Mouse (Mus musculus) fat pad, adult 2 months (tissue): ENCODE results near the gene Cyp1a1.

Source experiments
- DNase-seq: peaks from one replicate; pipeline ENCODE4 v3.0.0-alpha.2; 2011; ENCODE audit warnings: low read depth, low spot score; ENCODE audit errors: extremely low read depth

Cyp1a1 gene

DNA sequence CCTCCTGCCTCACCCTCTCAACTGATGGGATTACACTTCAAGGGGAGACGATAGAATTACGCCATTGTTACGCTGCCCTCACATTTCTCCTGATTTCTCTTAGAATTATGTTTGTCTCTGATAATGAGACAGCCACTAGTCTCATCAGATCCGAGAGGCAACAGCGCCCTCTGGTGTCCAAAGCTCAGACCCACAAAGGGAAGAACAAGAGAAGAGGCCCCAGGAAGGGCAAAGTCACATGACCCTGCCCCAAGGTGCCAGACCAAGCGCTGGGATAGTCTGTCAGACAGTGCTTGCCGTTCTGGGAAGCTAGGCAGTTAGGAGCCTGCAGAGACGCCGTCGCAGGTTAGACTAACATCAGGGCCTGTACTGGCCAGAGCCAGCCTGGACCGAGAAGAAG is 32.0 kb upstream of the Cyp1a1 start:
- no peak for DNase-seq

DNA sequence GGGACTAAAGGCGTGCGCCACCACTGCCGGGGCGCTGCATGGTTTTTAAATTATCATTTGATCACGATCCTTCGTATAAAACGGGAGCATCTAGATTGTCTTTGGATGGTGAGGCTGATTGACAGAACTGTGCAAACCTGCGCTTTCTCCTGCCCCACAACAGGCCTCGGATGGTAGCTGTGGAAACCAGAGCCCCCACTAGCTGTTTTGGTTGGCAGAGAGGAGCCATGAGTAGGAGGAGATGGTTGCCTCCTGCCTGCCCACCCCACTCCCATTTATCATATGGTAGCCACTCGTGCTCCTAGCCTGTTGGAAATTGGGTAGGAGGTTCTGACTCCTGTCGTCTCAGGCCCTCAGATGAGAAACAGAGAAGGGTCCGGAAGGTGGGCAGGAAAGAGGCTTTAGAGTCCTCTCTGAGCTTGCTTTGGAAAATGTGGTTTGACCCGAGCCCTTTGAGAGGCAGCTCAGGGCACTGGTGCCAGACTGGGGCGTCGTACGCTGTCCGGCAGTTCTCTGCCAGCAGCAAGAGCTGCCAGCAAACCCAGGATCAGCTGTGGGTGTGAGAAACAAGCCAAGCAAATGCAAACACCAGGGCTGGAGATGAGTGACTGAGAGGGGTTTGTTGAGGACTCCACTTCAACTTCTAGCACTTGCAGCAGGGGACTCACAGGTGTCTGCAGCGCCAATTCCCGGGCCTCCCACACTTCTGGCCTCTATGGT is 30.9 kb upstream of the Cyp1a1 start:
- no peak for DNase-seq

DNA sequence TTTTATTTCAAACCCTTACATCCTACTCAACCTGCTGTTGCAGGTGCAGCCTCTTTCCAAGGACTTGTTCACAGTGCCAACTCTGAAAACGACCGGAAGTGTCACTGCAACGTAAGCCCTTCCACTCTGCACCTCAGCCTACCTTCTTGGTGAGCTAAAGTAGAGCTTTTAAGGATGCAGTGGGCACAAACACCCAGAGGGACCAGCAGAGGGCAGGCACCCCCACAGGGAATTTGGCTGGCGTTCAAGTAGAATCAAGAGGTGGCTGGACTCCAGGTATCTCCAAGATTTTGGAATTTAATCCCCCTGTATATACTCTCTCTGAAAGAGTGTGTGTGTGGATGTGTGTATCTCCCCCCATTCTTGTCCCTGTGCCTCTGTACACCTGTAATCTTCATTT is 29.9 kb upstream of the Cyp1a1 start:
- no peak for DNase-seq

GRCm38 (mm10) chr9:57658970-57659369 is 28.8 kb upstream of the Cyp1a1 start:
- DNase-seq: no peak

GRCm38 (mm10) chr9:57659774-57660173 is 28.0 kb upstream of the Cyp1a1 start:
- no peak for DNase-seq

DNA sequence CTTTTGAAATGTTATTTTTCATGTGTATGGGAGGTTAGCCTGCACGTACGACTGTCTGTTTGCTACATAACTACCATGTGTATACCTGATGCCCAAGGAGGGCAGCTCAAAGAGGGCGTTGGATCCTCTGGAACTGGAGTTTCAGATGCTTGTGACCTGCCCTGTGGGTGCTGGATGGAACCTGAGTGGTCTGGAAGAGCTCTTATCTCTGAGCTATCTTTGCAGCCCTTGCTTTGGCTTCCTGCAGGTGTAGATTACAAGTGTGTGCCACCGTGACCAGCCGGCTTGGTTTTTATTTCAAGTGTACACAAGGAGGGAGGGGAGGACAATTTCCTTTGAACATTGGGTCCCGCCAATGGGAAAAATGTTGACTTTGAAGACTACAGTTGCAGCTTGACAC is 27.2 kb upstream of the Cyp1a1 start:
- DNase-seq: no peak

DNA sequence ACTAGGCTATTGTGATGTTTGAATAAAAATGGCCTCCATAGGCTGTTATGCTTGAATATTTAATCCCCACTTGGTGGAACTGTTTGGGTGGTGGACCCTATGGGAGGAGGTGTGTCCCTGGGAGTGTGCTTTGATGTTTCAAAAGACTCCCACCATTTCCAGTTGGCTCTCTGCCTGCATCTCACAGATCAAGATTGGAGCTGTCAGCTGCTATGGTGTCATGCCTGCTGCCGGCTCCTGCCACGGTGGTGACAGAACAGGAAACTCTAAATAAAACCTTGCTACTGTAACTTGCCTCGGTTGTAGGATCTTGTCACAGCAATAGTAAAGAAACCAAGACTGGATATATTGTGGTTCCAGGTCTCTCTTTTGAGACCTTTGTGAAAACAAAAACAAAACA is 26.2 kb upstream of the Cyp1a1 start:
- no peak for DNase-seq

GRCm38 (mm10) chr9:57664616-57665015 is 23.1 kb upstream of the Cyp1a1 start:
- DNase-seq: peak; percentile 80

DNA sequence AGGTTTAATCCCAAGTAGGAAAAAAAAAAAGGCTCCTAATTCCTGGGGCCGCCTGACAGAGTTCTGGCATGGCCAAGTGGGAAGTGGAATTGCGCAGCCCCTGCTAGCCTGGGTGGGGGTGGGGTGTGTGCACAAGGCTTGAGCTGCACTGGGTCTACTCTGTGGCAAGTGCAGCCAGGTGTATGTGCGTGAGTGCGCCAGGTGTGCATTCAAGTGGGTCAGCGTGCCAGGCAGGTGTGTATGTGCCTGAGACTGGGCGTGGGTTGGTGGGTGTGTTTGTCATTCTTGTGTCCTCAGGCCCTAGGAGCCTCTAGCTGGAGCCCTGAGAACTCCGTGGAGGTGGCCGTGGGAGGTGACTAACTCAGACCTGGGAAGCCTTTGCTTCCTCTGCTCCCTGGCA is 21.2 kb upstream of the Cyp1a1 start:
- no peak for DNase-seq

DNA sequence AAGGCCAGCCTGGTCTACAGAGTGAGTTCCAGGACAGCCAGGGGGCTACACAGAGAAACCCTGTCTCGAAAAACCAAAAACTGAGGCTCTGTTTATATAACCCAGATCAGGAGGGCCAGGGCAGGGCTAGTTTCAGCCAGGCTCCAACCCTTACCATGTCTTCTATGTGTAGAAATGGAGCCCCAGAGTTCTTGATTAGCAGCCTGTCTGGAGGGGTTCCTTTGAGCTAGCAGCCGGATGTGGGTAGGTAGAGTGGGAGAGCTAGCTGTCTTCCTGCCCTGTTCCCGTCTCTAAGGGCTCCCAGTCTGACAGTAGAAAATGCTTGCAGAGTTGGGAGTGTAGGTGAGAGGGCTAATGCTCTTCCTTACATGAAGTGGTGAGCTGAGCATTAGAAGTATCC is 20.6 kb upstream of the Cyp1a1 start:
- no peak for DNase-seq

DNA sequence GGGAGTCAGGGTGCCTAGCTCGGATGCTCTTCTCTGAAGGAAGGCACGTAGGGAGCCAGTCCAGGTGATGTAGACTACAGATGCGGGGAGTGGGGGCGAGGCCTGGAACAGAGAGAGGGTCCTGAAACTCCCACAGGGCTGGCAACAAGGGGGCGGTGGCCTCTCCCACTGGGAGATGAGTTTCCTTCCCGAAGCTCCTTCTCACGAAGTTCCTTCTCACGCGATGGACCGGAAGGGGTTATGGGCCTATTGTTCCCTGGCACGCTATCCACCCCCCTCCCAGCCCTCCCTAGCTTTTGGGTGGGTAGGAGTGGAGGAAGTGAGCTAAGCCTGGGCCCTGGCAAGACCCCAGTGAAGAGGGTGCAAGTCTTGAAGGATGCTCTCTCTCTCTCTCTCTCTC is 19.9 kb upstream of the Cyp1a1 start:
- no peak for DNase-seq

DNA sequence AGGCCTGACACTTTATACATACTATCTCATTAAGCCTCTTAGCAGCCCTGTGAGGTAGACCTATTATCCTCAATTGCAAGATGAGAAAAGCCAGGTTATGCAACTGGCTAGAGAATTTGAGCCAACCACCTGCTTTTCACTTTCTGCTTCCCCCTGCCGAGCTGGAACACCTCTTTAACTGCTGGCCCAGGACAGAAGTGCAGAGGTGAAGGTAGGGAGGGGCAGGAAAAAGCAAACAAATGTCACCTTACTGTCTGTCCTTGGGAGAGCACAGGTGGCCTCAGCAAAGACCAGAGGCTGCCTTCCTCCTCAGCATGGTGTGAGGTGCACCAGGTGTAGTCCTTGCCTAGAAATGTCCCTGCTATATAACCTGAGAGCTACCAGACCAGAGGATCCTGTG is 19.5 kb upstream of the Cyp1a1 start:
- DNase-seq: no peak

- no peak for DNase-seq
These were observed 18.2 kb upstream of the Cyp1a1 start for GRCm38 (mm10) chr9:57669566-57669965.

DNA sequence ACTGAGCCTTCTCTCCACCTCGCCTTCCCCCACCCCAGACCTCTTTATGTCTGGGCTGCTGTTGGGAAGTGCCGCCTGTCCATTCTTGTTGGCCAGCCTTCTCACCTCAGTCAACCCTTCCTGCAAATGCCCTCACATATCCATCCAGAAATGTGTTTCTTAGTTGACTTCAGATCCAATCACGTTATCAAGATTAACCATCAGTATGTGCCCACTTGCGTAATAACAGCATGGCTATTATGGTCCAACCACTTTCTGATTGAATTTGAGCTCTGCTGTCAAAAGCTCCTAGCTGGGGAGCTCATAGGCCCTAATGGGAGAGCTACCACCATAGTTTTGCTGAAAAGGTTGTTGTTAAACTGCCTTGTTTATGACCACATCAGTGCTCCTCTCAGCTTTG is 16.7 kb upstream of the Cyp1a1 start:
- DNase-seq: no peak

DNA sequence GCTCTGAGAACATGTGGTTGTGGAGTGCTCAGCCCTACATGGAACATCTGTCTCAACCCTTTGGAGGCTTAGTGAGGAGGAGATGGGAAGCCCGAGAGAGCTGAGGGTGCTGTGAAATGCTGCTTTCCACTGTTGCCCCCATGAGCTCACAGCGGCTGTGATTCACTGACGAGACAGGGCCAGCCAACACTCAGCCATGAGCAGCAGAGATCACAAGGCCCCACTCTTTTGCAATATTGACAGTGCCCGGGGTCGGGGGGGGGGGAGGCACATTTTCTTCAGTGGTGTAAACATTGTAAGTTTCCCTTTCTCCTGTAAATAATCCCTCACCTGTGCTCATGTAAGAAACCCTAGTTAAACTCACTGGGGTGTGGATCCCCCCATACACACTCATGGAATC is 16.2 kb upstream of the Cyp1a1 start:
- DNase-seq: no peak

- no peak for DNase-seq
These were observed 6.3 kb upstream of the Cyp1a1 start for GRCm38 (mm10) chr9:57681411-57681810.

DNA sequence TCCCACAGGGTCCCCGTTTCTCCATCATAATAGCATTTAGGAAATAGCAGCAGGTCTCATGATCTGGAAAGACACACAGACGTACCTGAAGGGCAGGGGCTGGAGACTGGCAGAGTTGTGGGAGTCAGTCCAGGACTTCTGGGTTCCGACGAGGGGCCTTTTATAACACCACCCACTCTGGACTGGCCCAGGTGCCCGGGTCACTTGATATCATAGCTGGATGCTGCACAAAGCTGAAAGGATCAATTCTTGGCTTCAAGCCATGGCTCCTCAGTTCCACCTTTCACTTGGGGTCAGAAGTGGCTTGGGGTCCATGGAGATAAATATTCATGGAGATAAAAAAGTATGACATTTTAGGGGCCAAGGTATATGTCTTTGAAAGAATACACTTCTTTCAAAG is 4.2 kb upstream of the Cyp1a1 start, which contains the start of gene Cyp1a2:
Gene Cyp1a2 (minus strand): TSS at position 184 of the 400 bp plus-strand sequence.
- no peak for DNase-seq

- no peak for DNase-seq
These were observed 1.7 kb upstream of the Cyp1a1 start for GRCm38 (mm10) chr9:57686011-57686410.

DNA sequence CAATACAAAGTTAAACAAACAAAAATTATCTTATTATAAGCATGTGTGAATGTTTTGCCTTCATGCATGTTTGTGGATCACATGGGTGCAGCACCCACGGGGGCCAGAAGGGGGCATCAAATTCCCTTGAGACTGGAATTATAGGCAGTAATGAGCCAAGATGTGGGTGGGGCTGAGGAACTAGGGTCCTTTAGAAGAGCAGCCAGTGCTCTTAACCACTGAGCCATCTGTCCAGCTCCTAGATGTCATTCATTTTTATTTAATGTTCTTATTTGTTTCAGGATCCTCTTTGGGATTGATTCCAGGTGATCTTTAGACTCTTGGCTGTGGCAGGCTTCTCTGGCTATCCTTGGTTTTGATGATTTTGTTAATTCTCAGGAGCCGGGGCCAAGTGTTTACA is 430 bp downstream of the Cyp1a1 start:
- no peak for DNase-seq

- DNase-seq: no peak
These were observed 878 bp downstream of the Cyp1a1 start for GRCm38 (mm10) chr9:57688606-57689005.

- DNase-seq: no peak
These were observed 6.4 kb downstream of the Cyp1a1 start for GRCm38 (mm10) chr9:57694108-57694507.

GRCm38 (mm10) chr9:57696380-57697285 is 8.9 kb downstream of the Cyp1a1 start:
- DNase-seq: no peak
